16 mouse cellular contexts compared by ENCODE assay signal in genomic region chr9:105763625-105764024, GRCm38 (mm10).
"Had no signal": no experiment of that assay in that cellular context is flagged by ENCODE, and none has a peak within 500 bp of the region (broad histone marks: within the 10 kb centered on the region; RNA-seq: fewer than 3 reads in every experiment).

No protein-coding gene starts in this region.

- H3K4me1 ChIP-seq: liver, embryonic 13.5 days; liver, embryonic 15.5 days; midbrain, embryonic 13.5 days; midbrain, embryonic 15.5 days; neural tube, embryonic 12.5 days; stomach, embryonic 15.5 days had no signal

- H3K27me3 ChIP-seq: liver, embryonic 13.5 days; liver, embryonic 15.5 days; megakaryocyte, embryonic 14.5 days; midbrain, embryonic 13.5 days; midbrain, embryonic 15.5 days; neural tube, embryonic 12.5 days; stomach, embryonic 15.5 days had no signal

- H3K4me2 ChIP-seq: liver, embryonic 13.5 days; liver, embryonic 15.5 days; midbrain, embryonic 11.5 days; midbrain, embryonic 13.5 days; midbrain, embryonic 15.5 days; neural tube, embryonic 12.5 days; stomach, embryonic 15.5 days had no signal

- H3K4me3 ChIP-seq: liver, embryonic 13.5 days; liver, embryonic 15.5 days; megakaryocyte, embryonic 14.5 days; midbrain, embryonic 13.5 days; midbrain, embryonic 15.5 days; neural tube, embryonic 12.5 days; stomach, embryonic 15.5 days had no signal

- H3K27ac ChIP-seq: liver, embryonic 13.5 days; liver, embryonic 15.5 days; macrophage; midbrain, embryonic 13.5 days; midbrain, embryonic 15.5 days; neural tube, embryonic 12.5 days; stomach, embryonic 15.5 days; stomach, postnatal 0 days had no signal

- DNase-seq: liver, embryonic 13.5 days; liver, postnatal 0 days; lung, adult 2 months; right cerebral cortex, postnatal 14 days; thymus, adult 2 months; thymus, postnatal 25 days; thymus, postnatal 4 days had no signal

- ATAC-seq: liver, postnatal 0 days; midbrain, embryonic 13.5 days; midbrain, embryonic 15.5 days had no signal

- H3K36me3 ChIP-seq: liver, embryonic 13.5 days; liver, embryonic 15.5 days; midbrain, embryonic 13.5 days; midbrain, embryonic 15.5 days; neural tube, embryonic 12.5 days; stomach, embryonic 15.5 days had no signal

- H3K9ac ChIP-seq: liver, embryonic 13.5 days; liver, embryonic 15.5 days; liver, postnatal 0 days; midbrain, embryonic 13.5 days; midbrain, embryonic 15.5 days; neural tube, embryonic 12.5 days; stomach, embryonic 15.5 days had no signal

- H3K9me3 ChIP-seq: liver, embryonic 15.5 days; megakaryocyte, embryonic 14.5 days; midbrain, embryonic 13.5 days; midbrain, embryonic 15.5 days; neural tube, embryonic 12.5 days; stomach, embryonic 15.5 days had no signal
